Mouse (Mus musculus) erythroid progenitor cell, adult 5-6 weeks (primary cell): ENCODE data around the gene Flnb. TPM values are rescaled to one million over a fixed set of nuclear protein-coding genes. Genes with fewer than 3 reads are reported as not detected.

ENCODE experiments used
- ATAC-seq: replicated peaks from 2 replicates; pipeline ENCODE4 v1.8.0; 2016; ENCODE audit warnings: moderate number of reproducible peaks, mild to moderate bottlenecking, moderate TSS enrichment, inconsistent platforms; ENCODE audit not compliant: poor library complexity, low FRiP score, severe bottlenecking
- total RNA-seq, 2 experiments: library from RNA; stranded (forward) in 1 of 2; stranded (reverse) in 1 of 2; fragments of 150-400 nt in 1 of 2; fragments of 186-747, 209-891 nt in 1 of 2; gene quantifications; 2 replicates each; pipeline versions ENCODE4 v1.2.3 to v1.2.4; 2015 to 2017; ENCODE audit warnings: low replicate concordance in 2 of 2

Flnb gene
- total RNA-seq, 2 experiments from 2014 or later: 1.2 to 1.7 TPM

- ATAC-seq: no peak
Observed at GRCm38 (mm10) chr14:7824651-7825268, 7.0 kb downstream of the Flnb start.

GRCm38 (mm10) chr14:7826151-7826937 is 8.6 kb downstream of the Flnb start:
- ATAC-seq: no peak

- no peak for ATAC-seq
Observed at GRCm38 (mm10) chr14:7829181-7829580, 11.4 kb downstream of the Flnb start.

- ATAC-seq: no peak
Observed at GRCm38 (mm10) chr14:7831770-7832439, 14.1 kb downstream of the Flnb start.

- ATAC-seq: no peak
Observed at GRCm38 (mm10) chr14:7832440-7832783, 14.7 kb downstream of the Flnb start.

- ATAC-seq: no peak
Observed at GRCm38 (mm10) chr14:7833458-7833857, 15.7 kb downstream of the Flnb start.

- no peak for ATAC-seq
Observed at GRCm38 (mm10) chr14:7838564-7839089, 20.9 kb downstream of the Flnb start.

- no peak for ATAC-seq
Observed at GRCm38 (mm10) chr14:7839950-7840514, 22.3 kb downstream of the Flnb start.

GRCm38 (mm10) chr14:7842631-7843332 is 25.0 kb downstream of the Flnb start:
- ATAC-seq: no peak

- no peak for ATAC-seq
Observed at GRCm38 (mm10) chr14:7846696-7847095, 28.9 kb downstream of the Flnb start.

- no peak for ATAC-seq
Observed at GRCm38 (mm10) chr14:7847746-7848232, 30.0 kb downstream of the Flnb start.

- no peak for ATAC-seq
Observed at GRCm38 (mm10) chr14:7850913-7851312, 33.2 kb downstream of the Flnb start.

GRCm38 (mm10) chr14:7851543-7852065 is 33.8 kb downstream of the Flnb start:
- no peak for ATAC-seq

- ATAC-seq: no peak
Observed at GRCm38 (mm10) chr14:7853691-7854090, 35.9 kb downstream of the Flnb start.

- no peak for ATAC-seq
Observed at GRCm38 (mm10) chr14:7854366-7854765, 36.6 kb downstream of the Flnb start.

- no peak for ATAC-seq
Observed at GRCm38 (mm10) chr14:7855101-7855500, 37.3 kb downstream of the Flnb start.

- ATAC-seq: no peak
Observed at GRCm38 (mm10) chr14:7855501-7855900, 37.7 kb downstream of the Flnb start.

GRCm38 (mm10) chr14:7856348-7856747 is 38.6 kb downstream of the Flnb start:
- no peak for ATAC-seq

- ATAC-seq: no peak
Observed at GRCm38 (mm10) chr14:7857835-7858234, 40.1 kb downstream of the Flnb start.
